Mouse (Mus musculus) brain, adult 2 months (tissue): ENCODE data around the gene Dab1.

ENCODE experiments used
- DNase-seq: peaks from one replicate; pipeline ENCODE4 v3.0.0; 2011; ENCODE audit warnings: low read depth, low spot score

Dab1 gene

DNA sequence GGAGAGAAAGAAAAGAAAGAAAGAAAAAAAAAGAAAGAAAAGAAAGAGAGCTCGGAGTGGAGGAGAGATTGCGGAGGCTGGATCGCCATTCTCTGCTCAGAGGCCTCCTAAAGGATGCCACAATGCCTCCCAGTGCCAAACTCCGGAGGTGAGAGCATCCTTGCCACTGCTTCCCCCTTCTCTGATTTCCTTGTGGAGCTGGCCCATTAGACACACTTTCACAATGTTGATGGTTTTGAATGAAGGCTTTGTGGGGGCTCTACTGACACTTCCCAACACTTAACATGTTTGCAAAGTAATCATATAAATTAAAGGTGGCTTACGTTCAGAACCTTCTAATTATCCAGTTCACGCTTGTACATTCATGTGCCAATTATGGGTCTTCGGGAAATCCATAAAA lies 749.9 kb downstream of the Dab1 start:
- DNase-seq: no peak

DNA sequence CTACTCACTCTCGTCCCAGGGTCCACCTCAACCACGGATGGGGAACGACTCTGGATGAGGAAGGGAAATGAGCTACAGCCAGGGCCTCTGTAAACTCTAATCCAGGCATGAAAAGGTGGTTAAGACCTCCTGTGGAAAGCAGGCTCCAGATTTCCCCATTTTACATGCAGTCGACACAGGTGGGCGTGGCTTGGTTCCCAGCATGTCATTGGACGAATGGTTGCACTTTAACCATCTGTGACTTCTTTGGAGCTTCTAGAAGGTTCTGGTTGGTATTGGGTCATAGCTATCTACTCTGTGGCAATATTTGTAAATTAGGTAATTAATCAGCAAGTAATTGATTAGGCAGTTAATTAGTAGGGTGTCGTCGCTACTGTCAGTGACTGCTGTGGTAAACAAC lies 752.0 kb downstream of the Dab1 start:
- no peak for DNase-seq

DNA sequence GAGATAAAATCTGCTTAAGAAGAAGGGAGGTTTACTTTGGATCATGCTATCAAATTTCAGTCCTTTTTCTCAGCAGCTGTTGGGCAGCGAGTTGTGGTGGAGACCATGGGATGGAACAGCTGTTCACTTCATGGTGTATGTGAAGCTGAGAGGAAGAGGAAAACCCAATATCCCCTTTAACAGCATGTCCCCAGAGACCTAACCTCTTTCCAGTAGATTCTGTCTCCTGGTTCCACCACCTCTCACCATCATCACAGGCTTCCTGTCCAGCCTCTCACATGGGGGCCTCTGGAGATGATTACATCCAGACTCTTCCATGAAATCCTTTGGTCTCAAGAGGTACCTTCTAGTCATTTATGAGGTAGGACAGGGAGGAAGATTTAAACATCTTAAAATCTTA lies 755.0 kb downstream of the Dab1 start:
- DNase-seq: no peak

DNA sequence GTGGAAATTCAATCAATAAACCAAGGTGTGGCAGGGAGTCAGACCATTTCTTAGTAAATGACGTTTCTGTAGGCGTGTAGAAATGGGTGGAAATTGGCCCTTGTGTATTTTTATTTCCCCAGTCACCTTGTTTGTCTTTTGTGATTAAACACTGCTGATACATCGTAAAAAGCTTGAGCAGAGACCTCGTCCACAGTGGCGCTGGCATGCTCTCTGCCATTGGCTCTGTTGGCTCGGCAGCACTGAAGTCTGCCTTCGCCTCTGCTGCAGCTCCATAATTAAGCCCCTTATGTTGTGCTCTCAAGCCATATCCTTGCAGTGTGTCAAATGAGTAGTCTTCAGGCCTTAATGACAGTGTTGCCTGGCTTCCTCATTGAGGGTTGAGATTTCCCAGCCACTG lies 765.5 kb downstream of the Dab1 start:
- peak; percentile 47 for DNase-seq

DNA sequence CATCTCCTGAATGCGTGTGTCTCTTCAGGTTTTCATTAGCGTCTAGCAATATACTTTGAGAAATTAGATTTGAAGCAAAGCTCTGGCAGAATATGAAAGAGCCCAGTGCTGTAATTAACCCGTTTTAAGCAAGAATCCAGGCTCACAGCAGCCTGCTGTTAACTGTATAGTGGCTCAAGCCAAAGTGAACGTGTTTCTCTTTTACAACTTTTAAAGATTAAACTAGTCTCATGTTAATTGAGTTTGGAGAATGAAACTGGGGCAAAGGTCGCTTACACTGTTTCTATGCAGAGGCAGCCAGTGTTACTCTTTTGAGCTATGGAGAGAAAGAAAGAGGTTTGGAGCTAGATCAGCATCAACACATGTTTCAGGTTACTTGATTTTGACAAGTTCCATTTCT lies 766.1 kb downstream of the Dab1 start:
- DNase-seq: no peak

DNA sequence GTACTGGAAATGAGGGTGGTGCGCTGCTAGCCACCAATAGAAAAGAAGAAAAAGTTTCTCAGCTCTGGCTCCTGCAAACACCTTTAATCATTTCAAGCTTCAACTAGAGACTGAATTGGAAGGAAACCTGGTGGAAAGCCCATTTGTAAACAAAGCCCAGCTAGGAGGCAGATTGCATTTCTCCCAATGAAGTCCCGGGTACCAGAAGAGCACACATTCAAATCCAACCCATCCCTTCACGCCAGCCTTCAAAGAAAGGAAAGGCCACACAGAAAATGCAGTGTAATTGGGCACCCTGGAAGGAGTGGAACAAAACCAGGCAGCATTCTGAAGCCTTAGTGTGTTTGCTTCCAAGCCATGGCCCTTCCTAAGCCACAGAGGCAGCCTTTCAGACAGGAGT lies 776.4 kb downstream of the Dab1 start:
- DNase-seq: no peak

DNA sequence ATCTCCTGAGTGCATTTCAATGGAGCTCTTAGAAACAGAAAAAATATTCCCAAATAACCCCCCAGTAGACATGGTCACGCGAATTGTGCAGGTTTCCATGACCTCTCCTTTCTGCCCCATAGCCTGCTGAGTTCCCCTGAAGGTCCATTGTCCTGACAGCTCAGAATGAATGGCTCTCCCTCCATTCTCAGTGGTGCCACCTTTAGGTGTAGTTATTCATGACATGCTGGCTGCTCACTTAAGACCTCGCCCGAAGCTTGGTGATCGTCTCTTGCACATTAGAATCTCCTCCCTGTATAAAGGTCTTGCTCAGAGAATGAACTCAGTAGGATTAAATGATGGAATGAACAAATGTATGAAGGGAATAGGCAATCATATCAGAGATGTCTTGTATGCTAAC lies 776.9 kb downstream of the Dab1 start:
- no peak for DNase-seq

DNA sequence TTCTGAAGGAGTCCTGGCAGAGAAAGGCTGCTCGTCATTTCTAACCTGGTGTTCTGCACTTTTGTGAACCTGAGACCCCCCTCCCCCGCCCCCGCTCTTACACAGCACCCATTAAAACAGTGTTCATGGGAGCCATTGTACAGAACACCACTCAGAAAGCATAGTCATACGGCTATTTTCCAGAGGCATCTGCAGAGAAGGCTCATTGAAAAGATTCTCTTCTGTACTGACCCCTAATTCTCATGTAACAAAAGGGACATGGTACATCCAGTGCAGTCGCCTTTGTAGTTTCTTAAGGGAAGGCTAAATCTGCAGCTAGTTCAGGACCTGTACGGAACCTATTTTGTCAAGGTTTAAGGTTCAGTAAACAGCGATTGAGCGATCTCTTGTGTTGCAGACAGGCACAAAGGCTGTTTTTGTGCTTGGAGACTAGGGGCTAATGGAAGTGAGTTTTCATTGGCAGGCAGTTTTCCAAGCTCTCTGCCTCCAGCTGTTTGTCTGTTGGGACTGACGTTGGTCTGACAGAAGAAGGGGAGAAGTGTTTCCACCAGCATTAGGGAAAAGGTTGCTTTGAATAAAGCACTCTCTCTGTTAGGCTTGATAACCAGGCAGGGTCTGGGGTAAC lies 780.1 kb downstream of the Dab1 start:
- peak; percentile 49 for DNase-seq

DNA sequence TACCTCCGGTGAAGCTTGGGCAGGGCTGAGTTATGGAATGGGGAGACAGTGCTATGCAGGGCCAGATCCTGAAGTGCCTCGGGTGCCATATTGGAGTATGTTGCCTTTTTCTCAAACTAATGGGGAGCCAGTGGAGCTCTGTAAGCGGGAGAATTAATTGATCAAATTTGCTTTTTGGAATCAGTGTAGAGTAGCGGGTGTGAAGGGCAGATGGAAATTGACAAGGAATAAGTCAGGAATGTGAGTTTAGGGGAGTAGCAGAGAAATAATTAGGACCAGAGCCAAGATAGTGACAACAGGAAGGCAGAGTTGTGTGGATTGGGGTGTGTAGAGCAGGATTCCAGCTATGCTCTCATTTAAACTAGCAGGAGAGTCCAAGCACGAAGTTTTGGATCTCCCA lies 784.9 kb downstream of the Dab1 start:
- DNase-seq: no peak

DNA sequence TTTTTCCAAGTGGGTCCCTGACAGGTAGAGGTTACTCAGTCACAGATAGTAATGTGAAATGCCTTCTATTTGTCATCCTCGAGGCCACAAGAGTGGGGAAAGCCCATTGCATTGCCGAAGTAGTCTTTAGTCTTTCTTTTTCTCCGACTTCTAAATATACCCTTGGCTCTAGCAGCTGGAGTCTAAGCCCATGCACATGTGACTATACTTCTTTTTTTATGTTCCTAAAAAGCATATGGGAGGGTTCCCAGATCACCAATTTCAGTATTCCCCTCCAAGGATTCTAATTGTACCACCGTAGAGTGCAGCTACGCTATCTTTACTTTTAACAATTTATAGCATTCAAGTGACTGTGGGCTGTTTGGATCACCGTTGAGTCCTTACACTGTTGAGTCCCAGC lies 791.8 kb downstream of the Dab1 start:
- DNase-seq: peak; percentile 58

DNA sequence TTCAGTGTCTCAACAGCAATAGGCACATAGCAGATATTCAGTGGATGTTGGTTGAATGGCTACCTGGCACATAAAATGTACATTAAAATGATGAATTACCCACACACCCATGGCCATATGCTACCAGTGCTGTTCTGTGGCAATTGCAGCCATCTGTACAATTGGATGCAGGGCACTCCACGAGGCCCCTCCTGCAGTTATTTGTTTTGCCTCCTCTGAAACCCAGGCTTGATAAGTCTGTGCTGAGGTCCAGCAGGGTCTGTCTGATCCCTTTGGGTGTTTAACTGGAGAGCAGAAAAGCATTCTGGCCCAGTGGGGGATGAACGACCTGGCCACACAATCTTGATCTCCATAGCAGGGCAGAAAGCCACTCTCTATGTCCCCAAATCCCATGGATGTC lies 796.3 kb downstream of the Dab1 start:
- peak; percentile 79 for DNase-seq

DNA sequence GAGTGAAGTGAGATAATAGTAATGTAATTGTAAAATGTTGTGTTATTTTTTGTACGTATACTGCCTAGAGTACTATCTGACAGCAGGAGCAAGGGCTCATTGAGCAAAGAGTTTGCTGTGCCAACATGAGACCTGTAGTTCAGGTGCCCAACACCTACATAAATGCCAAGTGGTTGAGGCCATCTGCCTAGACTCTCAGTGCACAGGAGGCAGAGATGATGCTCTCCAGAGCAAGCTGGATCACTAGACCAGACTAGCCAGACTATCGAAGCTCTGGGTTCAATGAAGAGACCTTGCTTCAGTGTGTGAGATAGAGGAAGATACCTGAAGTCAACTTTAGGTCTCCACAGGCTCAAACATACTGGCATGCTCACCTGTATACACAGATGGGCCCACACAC lies 799.2 kb downstream of the Dab1 start:
- peak; percentile 89 for DNase-seq

DNA sequence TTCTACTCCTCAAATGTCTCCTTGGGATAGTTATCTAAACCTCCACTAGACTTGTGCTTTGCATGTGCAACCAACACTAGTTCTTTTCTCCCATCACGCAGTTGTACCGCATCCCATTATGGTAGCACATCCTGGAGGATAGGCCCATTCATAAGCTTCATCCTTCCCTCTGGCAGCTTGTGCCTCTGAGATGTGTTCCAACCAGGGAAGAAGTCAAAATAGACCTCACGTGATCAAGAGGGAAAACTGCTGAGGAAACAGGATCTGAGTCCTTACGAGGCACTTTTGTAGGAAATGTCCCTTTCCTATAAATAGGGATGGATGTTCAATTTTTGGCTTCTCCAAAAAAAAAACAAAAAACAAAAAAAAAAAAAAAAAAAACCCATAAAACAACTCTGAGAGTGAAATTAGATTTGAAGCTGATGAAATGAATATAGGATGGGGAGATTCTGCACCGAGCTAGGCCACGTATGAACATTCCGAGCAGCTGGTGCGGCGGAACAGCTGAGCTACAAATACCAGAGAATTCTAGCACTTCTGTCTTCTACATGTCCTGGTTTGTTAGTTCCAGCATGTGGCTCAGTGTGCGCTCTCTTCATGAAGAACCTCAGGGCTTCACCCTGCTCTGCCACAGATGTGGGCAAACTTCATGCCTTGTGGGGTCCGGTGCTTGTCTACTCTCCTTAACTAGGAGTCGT lies 802.0 kb downstream of the Dab1 start:
- DNase-seq: peak; percentile 71

DNA sequence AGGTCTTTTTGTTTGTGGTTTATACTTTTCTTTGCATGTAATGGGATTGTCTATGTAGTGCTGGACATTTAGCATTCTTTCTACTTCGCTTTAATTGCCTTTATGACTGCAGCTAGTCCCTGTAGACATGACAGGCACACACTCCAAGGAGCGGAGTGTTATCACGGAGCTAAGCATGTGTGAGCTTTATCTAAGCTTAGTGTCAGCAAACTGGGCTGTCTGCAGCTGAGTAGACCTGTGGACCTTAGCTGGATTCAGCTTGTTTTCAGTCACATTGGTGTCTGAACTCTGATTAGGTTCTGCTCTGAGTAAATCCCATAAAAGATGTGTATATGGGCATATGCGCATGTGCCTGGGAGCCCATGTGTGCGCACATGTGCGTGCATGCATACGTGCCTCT lies 810.0 kb downstream of the Dab1 start:
- no peak for DNase-seq

DNA sequence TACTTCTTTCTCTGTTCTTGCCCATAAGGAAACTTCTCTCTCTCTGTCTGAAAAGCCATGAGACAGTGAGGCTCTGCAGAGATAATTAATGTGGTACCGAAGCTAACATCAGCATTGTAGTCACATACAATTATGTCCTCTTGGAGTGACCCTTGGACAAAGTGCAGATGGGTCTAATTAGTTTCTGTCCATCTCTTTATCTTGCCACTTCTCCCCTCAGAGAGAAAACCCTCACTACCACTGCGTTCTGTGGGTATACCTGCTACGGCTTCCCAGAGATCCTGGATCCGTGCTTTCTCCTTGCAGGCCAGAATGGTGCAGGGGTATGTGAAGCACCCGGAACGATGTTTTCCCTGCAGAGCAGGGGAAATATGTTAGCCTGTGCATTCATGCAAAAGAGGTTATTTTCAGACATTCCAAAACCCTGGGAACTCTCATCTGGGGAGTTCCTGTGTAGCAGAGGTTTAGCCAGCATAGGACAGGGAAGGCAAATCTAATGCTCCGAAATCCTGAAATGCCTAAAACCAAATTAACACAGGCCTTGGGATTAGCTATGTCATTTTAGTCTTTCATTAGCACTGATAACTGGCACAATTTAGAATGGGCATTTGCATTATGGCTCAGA lies 812.2 kb downstream of the Dab1 start:
- peak; percentile 45 for DNase-seq

DNA sequence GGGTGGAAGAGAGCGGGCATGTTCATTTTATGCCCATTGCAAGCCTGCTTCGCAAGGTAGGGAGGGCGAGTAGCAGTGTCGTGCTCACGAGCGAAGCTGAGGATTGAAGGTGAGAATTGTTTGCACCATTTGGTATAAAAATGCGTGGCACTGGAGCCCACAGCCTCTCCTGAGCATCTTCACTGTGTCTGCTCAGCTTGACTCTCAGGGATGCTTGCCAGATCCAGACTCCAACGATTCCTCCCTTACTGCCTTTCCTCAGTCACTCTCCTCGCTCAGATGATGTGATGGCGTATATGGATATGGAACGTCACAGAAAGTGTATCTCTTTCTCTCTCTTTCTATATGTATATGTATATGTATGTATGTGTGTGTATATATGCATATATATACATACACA lies 813.0 kb downstream of the Dab1 start:
- peak; percentile 70 for DNase-seq

DNA sequence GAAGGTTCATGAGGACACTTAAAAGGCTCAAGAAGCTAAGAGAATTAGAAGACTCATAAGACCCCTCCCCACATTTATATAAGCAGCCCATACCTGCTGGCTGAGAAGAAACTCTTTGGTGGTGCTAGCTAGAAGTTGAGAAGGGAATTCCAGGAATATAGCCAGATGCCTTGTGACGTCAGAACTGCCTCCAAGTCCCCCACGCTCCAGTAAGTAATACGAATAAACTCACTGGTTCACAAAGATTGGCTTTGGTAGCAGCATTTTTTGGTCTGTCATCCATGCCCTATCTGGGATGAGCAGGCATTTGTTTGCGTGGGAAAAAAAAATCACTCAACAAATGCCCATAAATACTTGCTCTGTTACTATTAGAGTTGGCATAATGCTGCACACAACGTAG lies 816.6 kb downstream of the Dab1 start:
- peak; percentile 54 for DNase-seq

DNA sequence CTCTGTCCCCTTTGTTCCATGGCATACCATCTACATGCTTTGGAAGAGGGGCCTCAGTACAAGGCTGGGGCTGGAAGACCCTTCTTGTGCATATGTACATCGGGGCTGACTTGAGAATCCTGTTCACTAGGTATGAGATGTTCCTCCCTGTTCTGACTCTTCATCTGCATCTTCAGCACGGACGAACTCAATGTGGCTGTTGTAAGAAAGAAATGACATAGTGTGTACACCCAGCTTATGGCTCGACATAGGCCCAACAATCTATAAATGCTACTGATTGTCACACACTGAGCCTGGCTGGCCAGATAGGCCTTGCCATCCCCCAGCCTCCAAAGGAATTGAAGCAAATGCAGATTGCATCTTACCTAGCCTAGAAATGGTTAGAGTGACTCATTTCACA lies 817.3 kb downstream of the Dab1 start:
- no peak for DNase-seq

DNA sequence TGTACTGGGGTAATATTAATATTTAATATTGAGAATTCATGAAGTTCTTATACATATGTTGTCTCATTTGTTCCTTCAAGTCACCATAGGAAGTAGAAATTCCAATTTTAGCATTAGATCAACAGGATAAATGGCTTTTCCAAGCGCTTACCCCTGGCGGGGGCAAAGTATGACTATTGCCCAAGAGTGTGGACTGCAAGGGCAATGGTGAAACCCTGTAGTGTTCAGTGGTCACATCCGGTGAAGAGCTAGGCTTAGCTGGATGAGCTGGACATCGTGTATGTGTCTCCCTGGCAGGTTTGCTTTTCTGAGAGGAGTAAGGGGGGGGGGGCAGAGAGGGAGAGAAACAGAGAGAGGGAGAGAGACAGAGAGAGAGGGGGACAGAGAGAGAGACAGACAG lies 819.6 kb downstream of the Dab1 start:
- no peak for DNase-seq

DNA sequence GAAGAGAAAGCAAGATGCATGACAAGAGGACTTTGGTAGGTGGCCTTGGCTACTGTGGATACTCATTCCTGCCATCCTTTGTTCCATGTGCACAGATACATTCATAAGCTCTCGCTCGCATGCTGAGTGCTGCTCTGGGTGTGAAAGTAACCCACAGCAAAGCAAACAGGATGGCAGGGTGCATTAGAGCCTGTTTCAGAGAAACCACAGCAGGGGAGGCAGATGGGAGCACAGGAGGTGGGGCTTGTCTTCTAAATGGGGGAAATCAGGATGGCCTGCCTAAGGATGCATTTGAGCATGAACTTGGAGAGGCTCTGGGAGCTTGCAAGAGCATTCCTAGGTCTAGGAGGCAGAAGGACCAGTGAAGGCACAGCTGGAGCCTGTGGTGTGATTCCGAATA lies 820.5 kb downstream of the Dab1 start:
- peak; percentile 83 for DNase-seq

DNA sequence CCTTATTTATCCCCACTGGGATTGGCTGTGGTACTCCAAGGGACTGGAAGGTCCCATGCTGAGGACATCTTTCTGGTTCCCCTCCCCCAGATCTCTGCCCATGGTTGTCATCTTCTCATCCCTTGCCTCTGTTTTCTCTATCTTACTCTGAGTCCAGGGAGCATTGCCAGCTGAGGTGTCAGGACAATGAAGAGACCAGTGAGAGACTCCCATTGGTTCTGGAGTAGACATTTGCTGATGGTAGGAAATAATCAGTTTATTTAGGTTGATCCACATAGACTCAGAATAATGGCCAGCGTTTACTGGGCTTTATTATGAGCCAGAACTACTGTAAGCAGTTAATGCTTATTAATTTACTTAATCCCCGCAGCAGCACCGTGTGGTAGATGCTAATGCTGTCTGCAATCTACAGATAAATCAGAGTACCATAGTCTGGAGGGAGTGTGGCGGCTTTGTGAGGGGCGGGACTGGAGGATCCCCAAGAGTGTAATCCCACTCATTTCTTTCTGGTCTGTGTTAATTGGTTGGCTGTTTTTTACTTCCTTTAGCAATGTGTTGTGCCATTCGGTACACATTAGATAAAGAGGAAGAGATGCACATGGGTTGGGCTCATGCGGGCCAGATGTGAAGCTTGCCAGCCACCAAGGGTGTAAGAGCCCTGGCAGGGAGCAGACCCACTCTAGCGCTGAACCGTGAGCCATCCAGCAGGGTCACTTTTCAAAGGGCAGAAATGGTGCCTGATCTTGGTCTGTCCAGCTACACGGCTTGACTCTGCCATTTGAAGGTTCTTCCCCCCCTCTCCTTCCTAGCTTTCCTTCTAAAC lies 824.0 kb downstream of the Dab1 start:
- DNase-seq: no peak

DNA sequence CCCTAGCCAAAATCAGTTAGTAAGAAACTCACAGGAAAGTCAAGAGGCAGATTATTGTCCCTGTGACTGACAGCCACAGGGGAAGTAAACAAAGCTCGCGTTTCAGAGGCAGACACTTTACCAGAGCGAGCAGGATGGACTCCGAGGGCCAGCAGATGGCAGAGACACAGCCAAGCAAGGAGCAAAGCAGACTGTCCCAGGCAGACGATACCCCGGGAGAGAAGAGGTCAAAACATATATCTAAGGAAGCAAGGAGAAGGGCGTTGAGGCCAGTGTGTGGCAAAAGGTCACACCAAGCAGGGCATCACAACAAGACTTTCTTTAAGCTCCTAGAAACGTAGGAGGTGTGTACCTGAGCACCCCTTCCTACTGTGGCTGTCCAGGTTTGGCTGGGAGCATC lies 824.6 kb downstream of the Dab1 start:
- DNase-seq: peak; percentile 80
